Mouse (Mus musculus): ENCODE data around the gene Olfr486. TPM values are rescaled to one million over a fixed set of nuclear protein-coding genes. Genes with fewer than 3 reads are reported as not detected.
"Not testable (repeated sequence)": the region's sequence is repeated elsewhere in the genome, so short reads cannot be mapped to it uniquely, and the experiment has no call there.

The Olfr486 gene
- polyA plus RNA-seq (2014; fragmentation: Nextera tagmentation; extraction: Ambion mirVana) = not detected in 2 replicates

DNA sequence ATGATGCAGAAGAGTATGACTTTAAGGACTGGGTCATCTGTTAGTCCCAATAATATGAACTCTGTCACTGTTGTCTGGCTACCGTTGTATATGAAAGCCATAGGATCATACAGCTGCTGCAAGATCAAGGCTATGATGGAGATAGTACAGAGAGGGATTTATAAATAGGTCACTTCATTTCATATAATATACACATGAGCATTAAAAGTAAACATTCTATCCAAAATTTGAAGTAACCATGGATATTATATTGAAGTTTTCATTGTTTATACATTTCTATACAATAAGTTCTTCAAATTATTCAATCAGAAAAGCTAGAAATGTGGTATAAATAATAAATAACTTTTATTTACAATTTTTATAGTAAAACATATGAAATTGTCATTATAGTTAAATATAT is at the start of gene Olfr486:
Olfr486 (minus strand) TSS at position 101 of the 400 bp plus-strand sequence.
- not testable (repeated sequence) for H3K27ac ChIP-seq (ENCODE audit: low read length); H3K27me3 ChIP-seq (ENCODE audit: control insufficient read depth, insufficient read depth, low read length); H3K4me1 ChIP-seq (ENCODE audit: control insufficient read depth, insufficient read depth, low read length); H3K4me3 ChIP-seq (ENCODE audit: low read depth, low read length); H3K4me2 ChIP-seq (replicated peaks; ENCODE audit: low read depth, low read length); ATAC-seq (ENCODE audit: insufficient number of reproducible peaks, insufficient read depth, low FRiP score, low read depth); H3K9ac ChIP-seq (replicated peaks; ENCODE audit: low read depth, low read length); H3K36me3 ChIP-seq (ENCODE audit: control insufficient read depth, insufficient read depth, low read length); H3K9me3 ChIP-seq (ENCODE audit: control insufficient read depth, low read depth, low read length)
- 100% methylated on average over 1 of the region's 1 CpGs for WGBS

DNA sequence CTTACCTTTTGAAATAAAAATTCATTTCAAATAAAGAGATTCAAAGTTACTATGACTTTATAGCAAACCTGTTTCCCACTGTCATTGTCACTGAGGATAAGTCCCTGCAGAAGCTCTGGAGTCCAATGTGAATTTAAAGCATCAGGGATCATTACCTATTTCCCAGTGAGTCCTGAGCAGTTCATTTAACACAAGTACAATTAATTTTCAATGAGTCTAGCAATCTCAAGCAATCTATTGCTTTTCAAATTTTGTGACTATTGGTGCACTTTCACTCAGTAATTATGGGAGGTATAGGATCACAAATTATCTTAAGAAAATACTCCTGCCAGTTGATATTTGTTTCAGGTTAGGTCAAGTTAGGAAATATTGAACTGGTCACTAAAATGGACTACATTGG is 42.0 kb upstream of the Olfr486 start, which contains the start of gene Olfr487:
Olfr487 (minus strand) TSS at position 101 of the 400 bp plus-strand sequence.
- H3K36me3 ChIP-seq (ENCODE audit: control insufficient read depth, insufficient read depth, low read length); H3K9me3 ChIP-seq (ENCODE audit: control insufficient read depth, low read depth, low read length); H3K27me3 ChIP-seq (ENCODE audit: control insufficient read depth, insufficient read depth, low read length); ATAC-seq (ENCODE audit: insufficient number of reproducible peaks, insufficient read depth, low FRiP score, low read depth); H3K4me3 ChIP-seq (ENCODE audit: low read depth, low read length); H3K27ac ChIP-seq (ENCODE audit: low read length); H3K4me1 ChIP-seq (ENCODE audit: control insufficient read depth, insufficient read depth, low read length); H3K9ac ChIP-seq (replicated peaks; ENCODE audit: low read depth, low read length); H3K4me2 ChIP-seq (replicated peaks; ENCODE audit: low read depth, low read length): not testable (repeated sequence)

DNA sequence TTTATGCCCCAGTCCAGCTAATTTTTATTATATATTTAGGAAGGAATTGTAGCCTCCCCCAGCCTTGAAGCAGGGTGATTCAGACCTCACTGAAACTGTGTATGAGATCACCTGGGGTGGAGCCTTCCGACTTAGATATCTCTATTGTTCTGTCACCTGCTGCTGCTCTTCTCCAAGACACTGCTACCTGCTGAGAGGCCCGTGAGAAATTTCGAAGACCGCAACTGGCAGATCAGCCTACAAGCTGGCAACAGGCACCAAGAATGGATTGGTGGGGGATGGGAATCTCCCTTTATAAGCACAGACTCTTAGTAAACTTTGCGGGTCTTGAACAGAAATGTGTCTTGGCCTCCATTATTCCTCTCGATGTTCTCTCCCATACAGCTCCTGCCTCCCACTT is 24.4 kb upstream of the Olfr486 start:
- Histone ChIP-seq H3K4me1 (ENCODE audit: control insufficient read depth, insufficient read depth, low read length) (no peaks in the 10 kb centered on the region), H3K9ac (replicated peaks; ENCODE audit: low read depth, low read length) (no peak overlapping the region), H3K9me3 (ENCODE audit: control insufficient read depth, low read depth, low read length) (no peaks in the 10 kb centered on the region), H3K4me2 (replicated peaks; ENCODE audit: low read depth, low read length) (no peak overlapping the region), H3K27me3 (ENCODE audit: control insufficient read depth, insufficient read depth, low read length) (no peaks in the 10 kb centered on the region), H3K36me3 (ENCODE audit: control insufficient read depth, insufficient read depth, low read length) (no peaks in the 10 kb centered on the region), H3K4me3 (ENCODE audit: low read depth, low read length) (no peak overlapping the region), H3K27ac (ENCODE audit: low read length) (no peak overlapping the region)
- no peak for ATAC-seq (ENCODE audit: insufficient number of reproducible peaks, insufficient read depth, low FRiP score, low read depth)
- WGBS = 72% methylated on average over 6 of the region's 6 CpGs

DNA sequence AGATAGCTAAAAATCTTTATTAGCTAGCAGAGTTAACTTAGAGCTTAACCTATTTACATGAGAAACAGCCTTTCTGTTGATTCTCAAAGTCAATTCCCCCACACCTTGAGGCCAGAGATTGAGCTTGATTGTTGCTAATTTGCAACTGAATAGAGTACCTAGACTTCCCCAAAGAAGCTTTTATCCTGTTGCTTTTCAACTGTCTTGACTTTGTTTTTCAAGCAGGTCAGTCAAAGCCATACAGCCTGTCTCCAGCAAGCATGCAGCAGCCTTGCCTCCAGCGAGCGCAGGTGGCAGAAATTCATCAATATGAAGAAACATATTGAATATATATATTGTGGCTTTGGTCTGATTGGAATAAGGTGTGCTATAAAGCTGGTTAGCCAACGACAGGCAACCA is 23.8 kb upstream of the Olfr486 start:
- H3K36me3 ChIP-seq (ENCODE audit: control insufficient read depth, insufficient read depth, low read length); H3K4me3 ChIP-seq (ENCODE audit: low read depth, low read length); H3K4me1 ChIP-seq (ENCODE audit: control insufficient read depth, insufficient read depth, low read length); H3K27ac ChIP-seq (ENCODE audit: low read length); H3K4me2 ChIP-seq (replicated peaks; ENCODE audit: low read depth, low read length); H3K27me3 ChIP-seq (ENCODE audit: control insufficient read depth, insufficient read depth, low read length); ATAC-seq (ENCODE audit: insufficient number of reproducible peaks, insufficient read depth, low FRiP score, low read depth); H3K9ac ChIP-seq (replicated peaks; ENCODE audit: low read depth, low read length); H3K9me3 ChIP-seq (ENCODE audit: control insufficient read depth, low read depth, low read length): not testable (repeated sequence)
- WGBS = 60% methylated on average over 3 of the region's 3 CpGs

DNA sequence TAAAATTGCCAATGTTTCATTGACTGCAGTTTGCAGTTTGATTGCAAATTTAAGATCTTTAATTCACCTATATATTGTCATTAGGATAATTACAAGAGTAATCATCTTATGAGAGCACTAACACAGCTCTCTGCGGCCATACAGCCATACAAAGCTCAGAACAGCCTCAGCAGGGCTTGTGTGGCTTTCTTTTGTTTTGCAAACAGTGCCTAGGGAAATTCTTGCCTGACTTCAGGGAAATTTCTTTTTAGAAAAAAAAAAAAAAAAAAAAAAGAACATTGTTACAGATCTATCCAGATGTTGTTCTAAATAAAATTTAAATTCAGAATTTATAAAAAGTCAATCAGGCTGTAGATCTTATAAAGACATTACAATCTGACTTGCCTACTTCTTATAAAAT is 20.2 kb upstream of the Olfr486 start:
- not testable (repeated sequence) for H3K9ac ChIP-seq (replicated peaks; ENCODE audit: low read depth, low read length); ATAC-seq (ENCODE audit: insufficient number of reproducible peaks, insufficient read depth, low FRiP score, low read depth); H3K27ac ChIP-seq (ENCODE audit: low read length); H3K4me2 ChIP-seq (replicated peaks; ENCODE audit: low read depth, low read length); H3K4me3 ChIP-seq (ENCODE audit: low read depth, low read length); H3K4me1 ChIP-seq (ENCODE audit: control insufficient read depth, insufficient read depth, low read length); H3K27me3 ChIP-seq (ENCODE audit: control insufficient read depth, insufficient read depth, low read length); H3K9me3 ChIP-seq (ENCODE audit: control insufficient read depth, low read depth, low read length); H3K36me3 ChIP-seq (ENCODE audit: control insufficient read depth, insufficient read depth, low read length)
- 68% methylated on average over 1 of the region's 1 CpGs for WGBS

DNA sequence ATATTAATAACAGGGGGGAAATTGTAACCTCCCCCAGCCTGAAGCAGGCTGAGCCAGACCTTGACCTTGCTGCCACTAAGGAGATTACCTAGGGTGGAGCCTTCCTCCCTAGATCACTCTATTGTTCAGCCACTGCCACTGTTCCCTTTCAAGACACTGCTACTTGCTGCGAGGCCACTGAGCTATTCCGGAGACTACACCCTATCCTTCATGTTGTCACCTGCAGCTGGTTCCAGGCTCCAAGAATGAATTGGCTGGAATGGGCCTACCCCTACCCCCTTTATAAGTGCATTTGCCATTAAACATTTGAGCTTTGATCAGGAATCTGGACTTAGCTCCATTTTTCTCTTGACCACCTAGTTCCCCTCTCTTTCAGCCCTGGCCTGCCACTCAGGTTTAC is 18.7 kb upstream of the Olfr486 start:
- not testable (repeated sequence) for H3K4me2 ChIP-seq (replicated peaks; ENCODE audit: low read depth, low read length); ATAC-seq (ENCODE audit: insufficient number of reproducible peaks, insufficient read depth, low FRiP score, low read depth); H3K9me3 ChIP-seq (ENCODE audit: control insufficient read depth, low read depth, low read length); H3K27me3 ChIP-seq (ENCODE audit: control insufficient read depth, insufficient read depth, low read length); H3K9ac ChIP-seq (replicated peaks; ENCODE audit: low read depth, low read length); H3K36me3 ChIP-seq (ENCODE audit: control insufficient read depth, insufficient read depth, low read length); H3K27ac ChIP-seq (ENCODE audit: low read length); H3K4me1 ChIP-seq (ENCODE audit: control insufficient read depth, insufficient read depth, low read length); H3K4me3 ChIP-seq (ENCODE audit: low read depth, low read length)
- WGBS = 69% methylated on average over 2 of the region's 2 CpGs

DNA sequence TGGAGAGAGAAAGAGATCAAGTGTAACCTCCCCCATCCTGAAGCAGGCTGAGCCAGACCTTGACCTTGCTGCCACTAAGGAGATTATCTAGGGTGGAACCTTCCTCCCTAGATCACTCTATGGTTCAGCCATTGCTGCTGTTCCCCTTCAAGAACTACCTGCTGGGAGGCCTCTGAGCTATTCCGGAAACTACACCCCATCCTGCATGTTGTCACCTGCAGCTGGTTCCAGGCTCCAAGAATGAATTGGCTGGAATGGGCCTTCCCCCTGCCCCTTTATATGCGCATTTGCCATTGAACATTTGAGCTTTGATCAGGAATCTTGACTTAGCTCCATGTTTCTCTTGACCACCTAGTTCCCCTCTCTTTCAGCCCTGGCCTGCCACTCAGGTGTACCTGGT is 12.7 kb upstream of the Olfr486 start:
- not testable (repeated sequence) for ATAC-seq (ENCODE audit: insufficient number of reproducible peaks, insufficient read depth, low FRiP score, low read depth); H3K9ac ChIP-seq (replicated peaks; ENCODE audit: low read depth, low read length)

DNA sequence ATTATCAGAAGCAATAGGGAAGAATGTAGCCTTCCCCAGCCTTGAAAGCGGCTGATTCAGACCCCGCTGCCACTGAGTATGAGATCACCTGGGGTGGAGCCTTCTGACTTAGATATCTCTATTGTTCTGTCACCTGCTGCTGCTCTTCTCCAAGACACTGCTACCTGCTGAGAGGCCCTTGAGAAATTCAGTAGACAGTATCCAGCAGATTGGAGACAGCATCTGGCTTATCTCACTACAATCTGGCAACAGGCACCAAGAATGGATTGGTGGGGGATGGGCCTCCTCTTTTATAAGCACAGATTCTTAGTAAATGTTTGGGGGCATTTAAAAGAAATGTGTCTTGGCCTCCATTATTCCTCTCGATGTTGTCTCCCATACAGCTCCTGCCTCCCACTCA is 11.9 kb upstream of the Olfr486 start:
- H3K4me2 ChIP-seq (replicated peaks; ENCODE audit: low read depth, low read length); H3K36me3 ChIP-seq (ENCODE audit: control insufficient read depth, insufficient read depth, low read length); H3K9ac ChIP-seq (replicated peaks; ENCODE audit: low read depth, low read length); H3K9me3 ChIP-seq (ENCODE audit: control insufficient read depth, low read depth, low read length); ATAC-seq (ENCODE audit: insufficient number of reproducible peaks, insufficient read depth, low FRiP score, low read depth); H3K4me3 ChIP-seq (ENCODE audit: low read depth, low read length); H3K4me1 ChIP-seq (ENCODE audit: control insufficient read depth, insufficient read depth, low read length); H3K27ac ChIP-seq (ENCODE audit: low read length); H3K27me3 ChIP-seq (ENCODE audit: control insufficient read depth, insufficient read depth, low read length): not testable (repeated sequence)
- 77% methylated on average over 3 of the region's 3 CpGs for WGBS

More for the DNA sequence above, 12.7 kb upstream of the Olfr486 start:
- not testable (repeated sequence) for H3K27me3 ChIP-seq (ENCODE audit: control insufficient read depth, insufficient read depth, low read length); H3K4me1 ChIP-seq (ENCODE audit: control insufficient read depth, insufficient read depth, low read length); H3K9me3 ChIP-seq (ENCODE audit: control insufficient read depth, low read depth, low read length); H3K27ac ChIP-seq (ENCODE audit: low read length); H3K4me3 ChIP-seq (ENCODE audit: low read depth, low read length); H3K4me2 ChIP-seq (replicated peaks; ENCODE audit: low read depth, low read length); H3K36me3 ChIP-seq (ENCODE audit: control insufficient read depth, insufficient read depth, low read length)
- 87% methylated on average over 2 of the region's 2 CpGs for WGBS

DNA sequence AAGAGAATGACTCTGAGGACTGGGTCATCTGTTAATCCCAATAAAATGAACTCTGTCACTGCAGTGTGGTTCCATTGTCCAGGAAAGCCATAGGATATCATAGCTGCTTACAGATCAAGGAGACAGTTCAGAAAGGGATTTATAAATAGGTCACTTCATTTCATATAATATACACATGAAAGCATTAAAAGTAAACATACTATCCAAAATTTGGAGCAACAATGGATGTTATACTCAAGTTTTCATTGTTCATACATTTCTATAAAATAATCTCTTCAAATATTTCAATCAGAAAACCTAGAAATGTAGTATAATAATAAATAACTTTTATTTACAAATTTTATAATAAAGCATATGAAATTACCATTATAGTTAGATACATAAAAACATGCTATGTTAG is 12.8 kb downstream of the Olfr486 start, which contains the start of gene Olfr485:
Olfr485 (minus strand) TSS at position 101 of the 400 bp plus-strand sequence.
- H3K27me3 ChIP-seq (ENCODE audit: control insufficient read depth, insufficient read depth, low read length) = no peaks in the 10 kb centered on the region
- no peaks in the 10 kb centered on the region for H3K9me3 ChIP-seq (ENCODE audit: control insufficient read depth, low read depth, low read length)
- H3K36me3 ChIP-seq (ENCODE audit: control insufficient read depth, insufficient read depth, low read length) = no peaks in the 10 kb centered on the region
- ATAC-seq (ENCODE audit: insufficient number of reproducible peaks, insufficient read depth, low FRiP score, low read depth) = no peak
- no peak within 1 kb of the TSS for H3K4me3 ChIP-seq (ENCODE audit: low read depth, low read length)
- H3K27ac ChIP-seq (ENCODE audit: low read length) = no peak within 1 kb of the TSS
- no peak within 1 kb of the TSS for H3K9ac ChIP-seq (replicated peaks; ENCODE audit: low read depth, low read length)
- H3K4me2 ChIP-seq (replicated peaks; ENCODE audit: low read depth, low read length) = no peak within 1 kb of the TSS
- H3K4me1 ChIP-seq (ENCODE audit: control insufficient read depth, insufficient read depth, low read length) = no peaks in the 10 kb centered on the region

Data from stomach, embryonic 14.5 days (tissue).